Mouse (Mus musculus): Measurements from ENCODE around the gene Phactr1. TPM values are rescaled to one million over a fixed set of nuclear protein-coding genes. Genes with fewer than 3 reads are reported as not detected.

The Phactr1 gene
- total RNA-seq, 2 experiments from 2014 or later = 11.0 to 12.5 TPM

- DNase-seq = no peak
- intact Hi-C loops (cut with DNase I) = loop anchor here (5.0 kb wide), 1 partner anchor 320 kb away; no protein-coding TSS in a partner anchor
Observed at GRCm38 (mm10) chr13:43157370-43157769, 476.9 kb downstream of the Phactr1 start.

- intact Hi-C loops (cut with DNase I) = loop anchor here (5.0 kb wide), 1 partner anchor 321 kb away; no protein-coding TSS in a partner anchor
Observed at GRCm38 (mm10) chr13:43158281-43158680, 477.9 kb downstream of the Phactr1 start.

DNA sequence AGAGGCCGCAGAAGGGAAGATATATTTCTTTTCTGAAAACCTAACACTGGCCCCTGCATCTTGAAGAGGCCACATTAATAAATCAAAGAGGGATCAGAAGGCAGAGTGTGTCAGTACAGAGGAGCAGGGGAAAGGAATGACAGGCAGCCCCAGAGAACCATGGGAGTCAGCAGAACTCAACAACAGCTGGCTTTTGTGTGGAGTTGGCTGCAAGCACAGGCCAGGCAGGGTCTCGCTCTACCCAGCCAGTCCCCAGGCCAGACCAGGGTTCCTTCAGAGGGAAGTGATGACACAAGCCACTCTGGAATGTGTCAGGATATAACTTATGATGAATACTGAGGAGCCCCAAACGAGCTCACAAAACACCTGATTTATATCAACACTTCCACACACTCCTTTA lies 479.0 kb downstream of the Phactr1 start:
- DNase-seq = peak; percentile 63 to 66

More at GRCm38 (mm10) chr13:43158281-43158680, 477.9 kb downstream of the Phactr1 start:
- DNase-seq = no peak

GRCm38 (mm10) chr13:43167721-43168120 lies 487.3 kb downstream of the Phactr1 start:
- no peak for DNase-seq
- intact Hi-C loops (cut with DNase I) = no loop called here

More for the DNA sequence above, 479.0 kb downstream of the Phactr1 start:
- intact Hi-C loops (cut with DNase I) = loop anchor here (5.0 kb wide), 1 partner anchor 322 kb away; no protein-coding TSS in a partner anchor

- intact Hi-C loops (cut with DNase I) = no loop called here
- peak; percentile 98 to 100 for DNase-seq
Observed at GRCm38 (mm10) chr13:43171020-43171710, 490.7 kb downstream of the Phactr1 start, which contains the start of gene Tbc1d7. TSS of gene Tbc1d7 (minus strand) at chr13:43171501.

DNA sequence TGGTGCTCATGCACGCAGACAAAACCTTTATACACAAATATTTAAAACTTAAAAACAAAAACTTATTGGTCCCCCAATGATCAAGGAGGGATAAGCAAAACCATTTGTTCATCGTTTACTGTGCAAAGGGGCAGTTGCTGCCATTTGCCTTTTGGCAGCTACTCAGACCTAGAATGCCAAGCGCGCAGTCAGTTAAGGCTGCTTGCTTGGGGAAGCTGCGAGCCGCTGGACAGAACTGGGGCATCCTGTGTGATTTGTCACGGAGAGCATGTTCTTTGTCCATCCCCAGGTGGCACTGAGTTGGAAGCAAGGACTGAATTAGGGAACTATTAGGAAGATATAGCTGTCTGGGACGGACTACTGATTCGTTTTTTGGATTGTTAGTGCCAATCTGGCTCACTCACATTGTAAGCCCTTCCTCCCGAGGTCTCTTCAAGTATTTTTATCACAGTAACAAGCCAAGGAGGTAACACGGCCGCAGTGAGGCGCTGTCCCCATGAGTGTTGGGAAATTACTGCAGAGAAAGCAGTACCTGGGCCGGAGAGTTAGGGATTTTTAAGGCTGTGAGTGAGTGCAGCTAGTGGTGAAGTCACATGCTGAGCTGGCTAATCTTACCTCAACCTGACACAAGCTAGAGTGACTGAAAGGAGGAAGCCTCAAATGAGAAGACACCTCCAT lies 491.8 kb downstream of the Phactr1 start:
- DNase-seq = peak in 1 of 2 experiments; percentile 56

DNA sequence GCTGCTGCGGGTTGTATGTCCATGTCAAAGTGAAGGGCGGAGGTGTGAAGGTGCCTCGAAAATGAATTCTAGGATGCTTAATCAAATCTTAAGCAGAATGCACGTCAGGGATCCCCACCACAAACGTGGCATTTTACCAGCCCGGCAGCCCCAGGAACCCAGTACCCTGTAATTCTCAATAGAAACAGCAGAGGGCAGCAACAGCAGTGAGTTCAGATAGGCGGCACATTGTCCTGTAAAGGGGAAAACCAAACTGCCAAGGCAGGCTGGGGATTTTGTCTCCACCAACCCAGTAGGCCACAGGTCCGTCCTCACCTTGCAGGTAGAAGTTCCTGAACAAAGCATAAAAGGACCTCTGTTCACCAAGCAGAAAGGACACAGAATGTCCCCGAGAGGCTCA lies 492.8 kb downstream of the Phactr1 start:
- peak; percentile 87 to 92 for DNase-seq
- intact Hi-C loops (cut with DNase I) = no loop called here

More for the DNA sequence above, 491.8 kb downstream of the Phactr1 start:
- intact Hi-C loops (cut with DNase I) = no loop called here

- intact Hi-C loops (cut with DNase I) = no loop called here
- no peak for DNase-seq
Observed at GRCm38 (mm10) chr13:43176676-43177075, 496.3 kb downstream of the Phactr1 start.

GRCm38 (mm10) chr13:43177317-43177716 lies 496.9 kb downstream of the Phactr1 start:
- intact Hi-C loops (cut with DNase I) = no loop called here

DNA sequence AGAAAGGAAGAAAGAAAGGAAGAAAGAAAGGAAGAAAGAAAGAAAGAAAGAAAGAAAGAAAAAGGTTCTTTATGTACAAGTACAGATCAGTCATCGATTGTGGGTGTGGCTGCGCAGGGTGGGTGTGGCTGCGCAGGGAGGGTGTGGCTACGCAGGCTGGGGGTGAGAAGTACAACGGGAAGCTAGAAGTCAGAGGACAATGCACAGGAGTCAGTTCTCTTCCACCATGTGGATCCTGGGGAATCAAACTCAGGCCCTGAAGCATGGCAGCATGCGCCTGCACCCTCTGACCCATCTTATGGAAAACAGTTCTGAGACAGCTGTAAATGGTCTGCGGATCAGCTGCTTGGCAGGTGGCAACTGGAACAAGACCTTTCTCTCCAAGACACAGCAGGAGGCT lies 500.7 kb downstream of the Phactr1 start:
- DNase-seq = no peak
- intact Hi-C loops (cut with DNase I) = loop anchor here (5.0 kb wide), 4 partner anchors 141 to 556 kb away; partner anchors contain the start of gene Nol7

More at GRCm38 (mm10) chr13:43177317-43177716, 496.9 kb downstream of the Phactr1 start:
- DNase-seq = no peak

DNA sequence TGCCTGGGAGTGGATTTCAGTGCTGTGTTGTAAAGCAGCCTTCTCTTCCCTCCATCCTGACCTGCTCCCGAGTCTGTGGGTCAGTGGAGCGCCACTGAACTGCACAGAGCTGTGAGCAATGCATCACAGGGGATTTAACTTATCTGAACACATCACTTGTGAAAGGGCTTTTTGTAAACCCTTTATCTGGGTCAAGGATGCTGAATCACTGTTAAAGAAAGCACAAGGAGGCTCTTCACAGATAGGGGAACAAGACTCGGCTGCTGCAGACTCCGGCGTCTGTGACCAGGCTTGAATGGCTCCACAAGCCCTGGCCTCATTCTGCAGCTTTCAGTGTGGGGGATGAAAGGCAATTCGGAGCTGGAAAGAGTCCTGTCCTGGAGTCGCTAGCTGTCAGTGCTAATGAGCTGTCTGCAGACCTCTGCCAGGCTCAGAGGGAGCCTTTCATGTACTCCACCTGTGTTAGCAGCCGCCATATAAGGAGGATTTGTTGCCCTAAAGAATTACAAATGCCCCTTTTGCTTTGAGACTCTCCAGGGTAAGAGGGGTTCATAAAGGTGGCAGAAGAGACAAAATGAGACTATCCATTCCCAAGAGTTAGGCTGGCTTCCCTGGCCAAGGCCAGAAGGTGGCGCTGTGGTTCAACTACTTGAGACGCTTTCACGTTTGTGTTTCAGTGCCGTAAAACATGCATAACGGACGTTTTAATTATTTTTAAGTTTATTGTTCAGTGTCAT lies 502.2 kb downstream of the Phactr1 start:
- DNase-seq = peak; percentile 89 to 93
- intact Hi-C loops (cut with DNase I) = loop anchor here (5.0 kb wide), 4 partner anchors 140 to 555 kb away; partner anchors contain the start of gene Nol7

- intact Hi-C loops (cut with DNase I) = loop anchor here (5.0 kb wide), 4 partner anchors 139 to 554 kb away; partner anchors contain the start of gene Nol7
- no peak for DNase-seq
Observed at GRCm38 (mm10) chr13:43183248-43184055, 503.0 kb downstream of the Phactr1 start.

DNA sequence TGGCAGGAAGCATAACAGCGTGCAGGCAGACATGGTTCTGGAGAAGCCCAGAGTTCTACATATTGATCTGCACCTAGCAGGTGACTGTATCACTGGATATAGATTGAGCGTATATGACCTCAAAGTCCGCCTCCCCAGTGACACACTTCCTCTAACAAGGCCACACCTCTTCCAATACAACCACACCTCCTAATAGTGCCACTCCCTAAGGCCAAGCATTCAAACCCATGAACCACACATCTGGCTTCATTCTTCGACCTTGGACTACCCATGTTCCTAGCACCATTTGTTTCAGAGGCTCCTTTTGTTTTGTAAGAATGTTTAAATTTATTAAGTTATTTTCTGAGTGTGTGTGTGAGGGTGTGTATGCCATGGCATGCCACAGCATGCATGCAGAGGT lies 507.3 kb downstream of the Phactr1 start:
- intact Hi-C loops (cut with DNase I) = no loop called here
- DNase-seq = no peak

All from heart, postnatal 10 days (tissue).